Mouse (Mus musculus) erythroblast, embryonic 14.5 days (primary cell): ENCODE results near the gene Recql.

Experiments used
- GATA1 ChIP-seq: IDR thresholded peaks from 2 replicates; pipeline ENCODE4 v1.6.1; 2012; ENCODE audit warnings: low read length, inconsistent platforms, mixed read lengths
- TAL1 ChIP-seq: IDR thresholded peaks from 3 replicates; pipeline ENCODE4 v1.6.1; 2012; ENCODE audit warnings: low read length, inconsistent platforms, mixed read lengths

DNA sequence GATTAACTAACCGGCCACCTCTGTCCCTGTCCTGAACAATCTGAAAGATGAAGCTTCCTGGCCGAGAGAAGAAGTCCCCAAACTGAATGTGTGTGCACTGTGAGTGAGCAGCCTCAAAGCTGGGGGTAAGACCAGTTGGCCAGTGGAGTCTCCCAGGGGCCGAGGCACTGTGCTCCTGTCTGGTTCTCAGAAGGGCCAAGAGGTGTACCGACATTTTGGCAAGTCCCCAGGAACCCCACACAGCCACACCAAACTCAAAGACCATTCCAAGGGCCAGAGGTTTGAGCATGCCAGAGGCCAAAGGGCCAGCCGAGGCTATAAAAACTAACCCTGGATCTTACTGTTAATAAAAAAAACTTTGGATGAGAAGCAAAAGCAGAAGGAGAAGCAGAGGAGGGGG lies 72.6 kb downstream of the Recql start:
- TF ChIP-seq TAL1 (no peak), GATA1 (no peak)
